Mouse (Mus musculus) testis, adult 2 months (tissue): Measurements from ENCODE around the gene Iqcn.

Experiments
- CTCF ChIP-seq: fragments of 200-500 bp; IDR thresholded peaks from 2 replicates; pipeline ENCODE4 v1.5.1; 2012; ENCODE audit warnings: low read depth, mild to moderate bottlenecking, inconsistent platforms, low read length, moderate library complexity; ENCODE audit not compliant: control insufficient read depth, insufficient read depth, insufficient replicate concordance
- POLR2A ChIP-seq: fragments of 200-500 bp; IDR thresholded peaks from 2 replicates; pipeline ENCODE4 v1.6.1; 2012; ENCODE audit warnings: low read depth, mild to moderate bottlenecking, inconsistent platforms, low read length, moderate library complexity; ENCODE audit not compliant: control insufficient read depth

DNA sequence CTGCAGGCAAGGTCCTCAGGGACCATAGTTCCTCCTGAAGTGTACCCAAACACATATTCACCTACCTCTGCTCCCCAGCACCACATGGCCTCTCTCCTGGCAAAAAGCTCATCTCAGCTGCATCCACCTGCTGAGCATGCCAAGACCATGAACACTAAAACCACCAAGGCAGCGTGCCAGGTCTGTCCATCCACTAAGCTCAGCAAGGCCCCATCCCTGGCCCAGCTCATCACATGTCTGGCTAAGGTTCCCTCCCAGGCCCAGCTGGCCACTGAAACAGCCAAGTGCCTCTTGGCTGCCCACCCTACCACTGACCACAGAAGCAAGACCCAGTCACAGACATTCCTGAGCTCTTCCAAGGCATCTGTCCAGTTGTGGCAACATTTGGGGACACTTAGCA is 7.0 kb downstream of the Iqcn start:
- no peak for TF ChIP-seq CTCF
- TF ChIP-seq POLR2A: no peak
